Mouse (Mus musculus) bone marrow macrophage, adult 2 months (primary cell): ENCODE results near the gene Arhgap4.

Experiments used
- CTCF ChIP-seq: IDR thresholded peaks from 2 replicates; pipeline ENCODE4 v1.5.1; 2012; ENCODE audit warnings: low read depth, mild to moderate bottlenecking, low read length, moderate library complexity
- POLR2A ChIP-seq: IDR thresholded peaks from 2 replicates; pipeline ENCODE4 v1.6.1; 2012; ENCODE audit warnings: mild to moderate bottlenecking, low read depth, low read length, borderline replicate concordance

- TF ChIP-seq POLR2A (no peak), CTCF (no peak)
These were observed 20.2 kb upstream of the Arhgap4 start for GRCm38 (mm10) chrX:73941860-73942259.
